In genomic region chr11:34049125-34049379, GRCm38 (mm10) we compare ENCODE assay signal across 28 mouse cellular contexts. TPM values are rescaled to one million over a fixed set of nuclear protein-coding genes. Genes with fewer than 3 reads are reported as not detected.
DNase-seq lines count a peak whose midpoint lies in the region; ATAC-seq and TF ChIP-seq lines count a peak whose summit lies in the region.
"Had no signal": no experiment of that assay in that cellular context is flagged by ENCODE, and none has a peak within 500 bp of the region (broad histone marks: within the 10 kb centered on the region; RNA-seq: fewer than 3 reads in every experiment).

No protein-coding gene starts in this region.

- H3K4me1 ChIP-seq in megakaryocyte, embryonic 14.5 days: peaks cover 77% of the 10 kb centered on the region
- H3K4me1 ChIP-seq in liver, postnatal 0 days (ENCODE audit: insufficient read depth): no peaks in the 10 kb centered on the region; the same call in 1 of the 2 replicates
- H3K4me1 ChIP-seq in forebrain, embryonic 12.5 days: no peaks in the 10 kb centered on the region
- H3K4me1 ChIP-seq in midbrain, embryonic 16.5 days (ENCODE audit: control insufficient read depth, insufficient read depth, low read length): no peaks in the 10 kb centered on the region
- H3K4me1 ChIP-seq: embryonic facial prominence, embryonic 12.5 days; limb, embryonic 15.5 days; midbrain, embryonic 13.5 days; neural tube, embryonic 13.5 days; stomach, embryonic 15.5 days had no signal

- WGBS in liver, postnatal 0 days (ENCODE audit: insufficient replicate concordance): 80% methylated on average over 1 of the region's 1 CpGs
- 88% methylated on average over 1 of the region's 1 CpGs for WGBS in forebrain, embryonic 12.5 days
- 97% methylated on average over 1 of the region's 1 CpGs for WGBS in midbrain, embryonic 16.5 days

- DNase-seq in liver, postnatal 0 days: no peak
- DNase-seq in right cerebral cortex, postnatal 36 days (ENCODE audit: low spot score in 2 of 2): no peak
- DNase-seq: adrenal gland, postnatal 36 days; cerebellum, adult 9-10 months; forebrain, postnatal 0 days; heart, postnatal 36 days; kidney, adult 11 months; layer of hippocampus, postnatal 36 days; lung, postnatal 4 days; spleen, adult 18-20 months had no signal

- no peak for TF ChIP-seq EP300 in liver, postnatal 0 days (IDR thresholded peaks at IDR 0.05; ENCODE audit: low read depth)

- peak overlapping the region; percentile 58 for H3K4me2 ChIP-seq in liver, postnatal 0 days (ENCODE audit: low read depth, low read length)
- no peak overlapping the region for H3K4me2 ChIP-seq in forebrain, embryonic 12.5 days
- no peak overlapping the region for H3K4me2 ChIP-seq in midbrain, embryonic 16.5 days (ENCODE audit: low read length)
- H3K4me2 ChIP-seq: embryonic facial prominence, embryonic 12.5 days; heart, embryonic 11.5 days; hindbrain, embryonic 14.5 days; limb, embryonic 15.5 days; midbrain, embryonic 13.5 days; neural tube, embryonic 13.5 days; stomach, embryonic 15.5 days had no signal

- no peak for ATAC-seq in megakaryocyte, adult 5-6 weeks (ENCODE audit: poor library complexity, severe bottlenecking)
- peak; percentile 15 for ATAC-seq in activated CD4-positive, CD25-positive, alpha-beta regulatory T cell, adult 4 months
- peak; percentile 2 for ATAC-seq in inflammation-experienced regulatory T-cells, adult 6 months
- no peak for ATAC-seq in liver, postnatal 0 days
- no peak for ATAC-seq in forebrain, embryonic 12.5 days (ENCODE audit: low FRiP score)
- no peak for ATAC-seq in midbrain, embryonic 16.5 days
- ATAC-seq: forebrain, postnatal 0 days; midbrain, embryonic 13.5 days had no signal

- H3K4me3 ChIP-seq in megakaryocyte, embryonic 14.5 days (replicated peaks): peak overlapping the region; percentile 96
- peak overlapping the region; percentile 46 for H3K4me3 ChIP-seq in liver, postnatal 0 days (ENCODE audit: low read depth, low read length)
- no peak overlapping the region for H3K4me3 ChIP-seq in forebrain, embryonic 12.5 days (replicated peaks)
- no peak overlapping the region for H3K4me3 ChIP-seq in midbrain, embryonic 16.5 days (ENCODE audit: low read depth, low read length)
- H3K4me3 ChIP-seq: embryonic facial prominence, embryonic 12.5 days; layer of hippocampus, adult 2 months; limb, embryonic 15.5 days; midbrain, embryonic 13.5 days; neural tube, embryonic 13.5 days; stomach, embryonic 15.5 days had no signal

- no peak for TF ChIP-seq CTCF in liver, postnatal 0 days (IDR thresholded peaks at IDR 0.05; ENCODE audit: low read depth)

- no peak overlapping the region for H3K9ac ChIP-seq in liver, postnatal 0 days (replicated peaks)
- no peak overlapping the region for H3K9ac ChIP-seq in forebrain, embryonic 12.5 days
- no peak overlapping the region for H3K9ac ChIP-seq in midbrain, embryonic 16.5 days (ENCODE audit: low read depth, low read length)
- H3K9ac ChIP-seq: embryonic facial prominence, embryonic 12.5 days; forebrain, postnatal 0 days; hindbrain, embryonic 14.5 days; limb, embryonic 15.5 days; midbrain, embryonic 13.5 days; neural tube, embryonic 13.5 days; stomach, embryonic 15.5 days had no signal

- H3K27me3 ChIP-seq in megakaryocyte, embryonic 14.5 days (replicated peaks): no peaks in the 10 kb centered on the region
- no peaks in the 10 kb centered on the region for H3K27me3 ChIP-seq in liver, postnatal 0 days (ENCODE audit: insufficient read depth, low read length)
- no peaks in the 10 kb centered on the region for H3K27me3 ChIP-seq in forebrain, embryonic 12.5 days
- H3K27me3 ChIP-seq in midbrain, embryonic 16.5 days (ENCODE audit: control insufficient read depth, insufficient read depth, low read depth, low read length): no peaks in the 10 kb centered on the region
- H3K27me3 ChIP-seq: embryonic facial prominence, embryonic 12.5 days; limb, embryonic 15.5 days; midbrain, embryonic 13.5 days; neural tube, embryonic 13.5 days; stomach, embryonic 15.5 days had no signal

- no peak overlapping the region; the same call in 1 of the 2 replicates for H3K27ac ChIP-seq in liver, postnatal 0 days (ENCODE audit: low read depth)
- H3K27ac ChIP-seq in forebrain, embryonic 12.5 days: no peak overlapping the region
- H3K27ac ChIP-seq in midbrain, embryonic 16.5 days (ENCODE audit: low read length): no peak overlapping the region
- H3K27ac ChIP-seq: embryonic facial prominence, embryonic 12.5 days; hindbrain, embryonic 14.5 days; layer of hippocampus, adult 2 months; limb, embryonic 15.5 days; midbrain, embryonic 13.5 days; neural tube, embryonic 13.5 days; stomach, embryonic 15.5 days had no signal

- no peaks in the 10 kb centered on the region for H3K9me3 ChIP-seq in megakaryocyte, embryonic 14.5 days
- H3K9me3 ChIP-seq in liver, postnatal 0 days (ENCODE audit: low read length): no peaks in the 10 kb centered on the region
- no peaks in the 10 kb centered on the region for H3K9me3 ChIP-seq in forebrain, embryonic 12.5 days
- H3K9me3 ChIP-seq in midbrain, embryonic 16.5 days (replicated peaks; ENCODE audit: control insufficient read depth, low read length, poor library complexity, severe bottlenecking): no peaks in the 10 kb centered on the region
- H3K9me3 ChIP-seq: embryonic facial prominence, embryonic 12.5 days; limb, embryonic 15.5 days; midbrain, embryonic 13.5 days; neural tube, embryonic 13.5 days; stomach, embryonic 15.5 days had no signal

- H3K36me3 ChIP-seq in megakaryocyte, embryonic 14.5 days (replicated peaks; ENCODE audit: low read length): peaks cover 59% of the 10 kb centered on the region
- H3K36me3 ChIP-seq in liver, postnatal 0 days (replicated peaks; ENCODE audit: insufficient read depth, low read length): no peaks in the 10 kb centered on the region; the same call in 1 of the 2 replicates
- no peaks in the 10 kb centered on the region for H3K36me3 ChIP-seq in forebrain, embryonic 12.5 days (replicated peaks)
- H3K36me3 ChIP-seq in midbrain, embryonic 16.5 days (ENCODE audit: control insufficient read depth, insufficient read depth, low read length): no peaks in the 10 kb centered on the region
- H3K36me3 ChIP-seq: embryonic facial prominence, embryonic 12.5 days; limb, embryonic 15.5 days; midbrain, embryonic 13.5 days; neural tube, embryonic 13.5 days; stomach, embryonic 15.5 days had no signal

RNA-seq across cellular contexts. Expression of gene Lcp2, which starts 2.3 kb away (rescaled TPM):
- 68.0 and 131 TPM in 2 replicates for polyA plus RNA-seq in megakaryocyte, embryonic 14.5 days (2012; ENCODE audit: insufficient read depth, low replicate concordance)
- 205 and 221 TPM in 2 replicates for total RNA-seq in megakaryocyte, adult 5-6 weeks (2015)
- 94.8 and 109 TPM in 2 replicates for total RNA-seq in megakaryocyte, adult 5-6 weeks (2017)
- 100 to 1,000 TPM; 461 to 468 TPM for polyA plus RNA-seq in activated CD4-positive, CD25-positive, alpha-beta regulatory T cell, adult 4 months (2017; shearing (Covaris generic))
- 100 to 1,000 TPM; 451 to 581 (median 480) TPM for polyA plus RNA-seq in inflammation-experienced regulatory T-cells, adult 6 months (2017; shearing (Covaris generic))
- polyA plus RNA-seq in liver, postnatal 0 days (2015; fragmentation: Nextera tagmentation; extraction: Ambion mirVana): 9.8 and 12.3 TPM in 2 replicates
- 1.1 and 1.8 TPM in 2 replicates for polyA plus RNA-seq in forebrain, embryonic 12.5 days (2016; fragmentation: Nextera tagmentation; extraction: Ambion mirVana)
- 2.5 and 3.2 TPM in 2 replicates for polyA plus RNA-seq in midbrain, embryonic 16.5 days (2015; fragmentation: Nextera tagmentation; extraction: Ambion mirVana)

RNA-seq across cellular contexts. Expression of gene 4930469K13Rik, which starts 49.3 kb away (rescaled TPM):
- polyA plus RNA-seq in megakaryocyte, embryonic 14.5 days (2012; ENCODE audit: insufficient read depth, low replicate concordance): not detected in 2 replicates
- total RNA-seq in megakaryocyte, adult 5-6 weeks (2015): 0.41 and 0.42 TPM in 2 replicates
- total RNA-seq in megakaryocyte, adult 5-6 weeks (2017): not detected in 2 replicates
- 1 to 10 TPM; 4.4 to 9.0 TPM for polyA plus RNA-seq in activated CD4-positive, CD25-positive, alpha-beta regulatory T cell, adult 4 months (2017; shearing (Covaris generic))
- 10 to 100 TPM in 1 of 3 experiments, 1 to 10 TPM in 2; 6.0 to 13.0 (median 7.7) TPM for polyA plus RNA-seq in inflammation-experienced regulatory T-cells, adult 6 months (2017; shearing (Covaris generic))
- not detected in 2 replicates for polyA plus RNA-seq in liver, postnatal 0 days (2015; fragmentation: Nextera tagmentation; extraction: Ambion mirVana)
- not detected in 2 replicates for polyA plus RNA-seq in forebrain, embryonic 12.5 days (2016; fragmentation: Nextera tagmentation; extraction: Ambion mirVana)
- not detected in 2 replicates for polyA plus RNA-seq in midbrain, embryonic 16.5 days (2015; fragmentation: Nextera tagmentation; extraction: Ambion mirVana)
- total RNA-seq: adrenal gland, postnatal 36 days; ES-E14; forebrain, postnatal 0 days; heart, postnatal 36 days; layer of hippocampus, adult 2 months; layer of hippocampus, postnatal 36 days; left cerebral cortex, postnatal 14 days had no signal
- polyA plus RNA-seq: embryonic facial prominence, embryonic 12.5 days; forebrain, postnatal 0 days; heart, embryonic 11.5 days; kidney, embryonic 16.5 days; midbrain, embryonic 13.5 days; urinary bladder, adult 2 months had no signal

RNA-seq across cellular contexts. Expression of gene Kcnip1, which starts 56.1 kb away (rescaled TPM):
- polyA plus RNA-seq in megakaryocyte, embryonic 14.5 days (2012; ENCODE audit: insufficient read depth, low replicate concordance): not detected in 2 replicates
- total RNA-seq in megakaryocyte, adult 5-6 weeks (2015): 0.09 TPM in 1 of 2 replicates, not detected in the other
- 0.18 TPM in 1 of 2 replicates, not detected in the other for total RNA-seq in megakaryocyte, adult 5-6 weeks (2017)
- polyA plus RNA-seq in activated CD4-positive, CD25-positive, alpha-beta regulatory T cell, adult 4 months (2017; shearing (Covaris generic)): not detected
- polyA plus RNA-seq in inflammation-experienced regulatory T-cells, adult 6 months (2017; shearing (Covaris generic)): under 1 TPM in 1 of 3 experiments, not detected in 2; 0.58 TPM
- not detected in 2 replicates for polyA plus RNA-seq in liver, postnatal 0 days (2015; fragmentation: Nextera tagmentation; extraction: Ambion mirVana)
- 16.3 and 17.3 TPM in 2 replicates for polyA plus RNA-seq in forebrain, embryonic 12.5 days (2016; fragmentation: Nextera tagmentation; extraction: Ambion mirVana)
- polyA plus RNA-seq in midbrain, embryonic 16.5 days (2015; fragmentation: Nextera tagmentation; extraction: Ambion mirVana): 107 and 112 TPM in 2 replicates

Comparison
In these comparisons a context has a peak if more than half of its experiments do, and no peak if none do; other contexts are left out.
1. H3K4me3 ChIP-seq: peak in megakaryocyte, embryonic 14.5 days (single experiment) and liver, postnatal 0 days (single experiment); none in forebrain, embryonic 12.5 days (single experiment) and midbrain, embryonic 16.5 days (single experiment).
2. ATAC-seq: peak in activated CD4-positive, CD25-positive, alpha-beta regulatory T cell, adult 4 months (single experiment) and inflammation-experienced regulatory T-cells, adult 6 months (single experiment); none in megakaryocyte, adult 5-6 weeks (single experiment), liver, postnatal 0 days (single experiment), forebrain, embryonic 12.5 days (single experiment) and midbrain, embryonic 16.5 days (single experiment).
3. RNA of gene Kcnip1, which starts 56.1 kb away (polyA plus RNA-seq): 107 to 112 TPM in midbrain, embryonic 16.5 days and 16.3 to 17.3 TPM in forebrain, embryonic 12.5 days; not detected in activated CD4-positive, CD25-positive, alpha-beta regulatory T cell, adult 4 months, not detected in megakaryocyte, embryonic 14.5 days, 0.58 TPM in inflammation-experienced regulatory T-cells, adult 6 months and not detected in liver, postnatal 0 days; every median in the first group is over 10 times any median in the second.